Mouse (Mus musculus) myocyte (in vitro differentiated cells): ENCODE measurements around the gene Bmp2. TPM values are rescaled to one million over a fixed set of nuclear protein-coding genes. Genes with fewer than 3 reads are reported as not detected.

Experiments
- H3K27me3 ChIP-seq: one replicate; pipeline ENCODE4 v1.6.1; 2011; ENCODE audit not compliant: control insufficient read depth, insufficient read depth, insufficient read length
- H3K36me3 ChIP-seq: one replicate; pipeline ENCODE4 v1.6.1; 2011; ENCODE audit not compliant: control insufficient read depth, insufficient read depth
- H3K4me2 ChIP-seq: one replicate; pipeline ENCODE4 v1.6.1; 2011; ENCODE audit warnings: low read depth, control low read depth
- H3K4me3 ChIP-seq: one replicate; pipeline ENCODE4 v1.5.1; 2011; ENCODE audit warnings: mild to moderate bottlenecking, control low read depth, moderate library complexity
- H3K79me2 ChIP-seq: one replicate; pipeline ENCODE4 v1.6.1; 2011; ENCODE audit not compliant: control insufficient read depth, insufficient read depth
- H3ac ChIP-seq: one replicate; pipeline ENCODE4 v1.6.1; 2011; ENCODE audit not compliant: control insufficient read depth, insufficient read length
- CEBPB ChIP-seq: IDR thresholded peaks from 2 replicates; pipeline ENCODE4 v1.6.1; 2011; ENCODE audit warnings: mild to moderate bottlenecking, moderate library complexity; ENCODE audit not compliant: poor library complexity, insufficient read depth, severe bottlenecking
- E2F4 ChIP-seq: IDR thresholded peaks from one replicate; pipeline ENCODE4 v1.6.1; 2011; ENCODE audit warnings: mild to moderate bottlenecking, control low read depth, moderate library complexity; ENCODE audit not compliant: insufficient read depth
- MAX ChIP-seq: IDR thresholded peaks from one replicate; pipeline ENCODE4 v1.6.1; 2011; ENCODE audit warnings: low read depth, mild to moderate bottlenecking, control low read depth
- MYOD1 ChIP-seq, 3 experiments: IDR thresholded peaks; one replicate each; pipeline ENCODE4 v1.6.1; 2011; ENCODE audit warnings: control low read depth in 2 of 3, low read depth in 2 of 3, mild to moderate bottlenecking in 2 of 3, moderate library complexity in 1 of 3; ENCODE audit not compliant: insufficient read length in 2 of 3, control insufficient read depth in 1 of 3
- MYOG ChIP-seq, 3 experiments: IDR thresholded peaks; one replicate each; pipeline ENCODE4 v1.6.1; 2011; ENCODE audit warnings: control low read depth in 2 of 3, low read depth in 2 of 3, mild to moderate bottlenecking in 2 of 3; ENCODE audit not compliant: insufficient read length in 2 of 3, control insufficient read depth in 1 of 3, insufficient read depth in 1 of 3
- POLR2A ChIP-seq: IDR thresholded peaks from one replicate; pipeline ENCODE4 v1.6.1; 2011; ENCODE audit warnings: low read depth, mild to moderate bottlenecking, control low read depth, moderate library complexity; ENCODE audit not compliant: insufficient read length
- POLR2AphosphoS2 ChIP-seq: IDR thresholded peaks from one replicate; pipeline ENCODE4 v1.6.1; 2011; ENCODE audit warnings: low read depth, control low read depth; ENCODE audit not compliant: insufficient read length
- REST ChIP-seq: IDR thresholded peaks from one replicate; pipeline ENCODE4 v1.6.1; 2011; ENCODE audit warnings: mild to moderate bottlenecking, control low read depth, moderate library complexity; ENCODE audit not compliant: insufficient read depth, insufficient read length
- SRF ChIP-seq: IDR thresholded peaks from one replicate; pipeline ENCODE4 v1.6.1; 2011; ENCODE audit warnings: low read depth; ENCODE audit not compliant: control insufficient read depth, insufficient read length
- TCF12 ChIP-seq: IDR thresholded peaks from one replicate; pipeline ENCODE4 v1.6.1; 2011; ENCODE audit warnings: mild to moderate bottlenecking, control low read depth; ENCODE audit not compliant: poor library complexity, insufficient read depth, severe bottlenecking
- TCF3 ChIP-seq: IDR thresholded peaks from one replicate; pipeline ENCODE4 v1.6.1; 2011; ENCODE audit warnings: low read depth, control low read depth; ENCODE audit not compliant: insufficient read length
- USF1 ChIP-seq: IDR thresholded peaks from one replicate; pipeline ENCODE4 v1.6.1; 2011; ENCODE audit warnings: low read depth, mild to moderate bottlenecking, control low read depth, moderate library complexity
- polyA plus RNA-seq: library from polyadenylated mRNA; unstranded; fragments of >200 nt; fragmentation: generic; extraction: Trizol; gene quantifications from one replicate; pipeline ENCODE4 v1.2.1, GENCODE M21; 2012; ENCODE audit warnings: missing spikeins

The Bmp2 gene
- polyA plus RNA-seq, 1 experiment, result 0.22 TPM

DNA sequence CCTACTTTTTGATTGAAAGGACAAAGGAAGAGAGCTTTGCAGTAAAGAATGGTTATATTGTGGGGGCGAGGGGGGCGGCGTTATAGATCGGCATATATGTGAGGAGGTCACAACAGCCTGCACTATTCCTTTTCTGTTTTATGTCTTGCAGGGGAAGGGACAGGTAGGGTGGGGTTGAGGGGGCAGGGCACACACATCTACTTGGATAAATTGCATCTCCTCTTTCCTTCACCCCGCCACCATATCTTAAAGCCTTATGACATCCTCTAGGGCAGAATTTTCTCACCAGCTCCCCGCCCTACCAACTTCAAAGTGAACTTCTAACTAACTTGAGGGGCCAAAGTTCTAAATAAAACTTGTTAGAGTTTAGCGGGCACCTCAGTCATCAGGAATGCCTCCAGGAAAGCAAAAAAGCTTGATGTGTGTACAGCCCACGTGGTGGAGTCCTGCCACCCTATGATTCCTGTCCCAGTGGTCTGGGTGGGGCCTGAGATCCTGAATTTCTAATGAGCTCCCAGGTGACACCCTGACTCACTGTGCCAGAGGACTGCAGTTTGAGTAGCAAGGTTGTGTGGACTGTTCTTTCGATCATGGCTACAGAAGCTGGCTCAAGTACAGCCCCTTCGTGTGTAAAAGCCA lies 12.4 kb downstream of the Bmp2 start:
- no peaks in the 10 kb centered on the region for H3K79me2 ChIP-seq
- no peak overlapping the region for H3ac ChIP-seq
- H3K36me3 ChIP-seq, result no peaks in the 10 kb centered on the region
- no peak overlapping the region for H3K4me3 ChIP-seq
- H3K27me3 ChIP-seq, result no peaks in the 10 kb centered on the region
- no peak overlapping the region for H3K4me2 ChIP-seq
- no peak for TF ChIP-seq REST
- TF ChIP-seq TCF12, result no peak
- no peak for TF ChIP-seq TCF3
- no peak for TF ChIP-seq CEBPB
- no peak for TF ChIP-seq E2F4
- TF ChIP-seq POLR2AphosphoS2, result no peak
- TF ChIP-seq SRF, result no peak
- no peak for TF ChIP-seq MYOG (IDR thresholded peaks at IDR 0.05; ENCODE audit: control insufficient read depth in 1 of 3, insufficient read depth in 1 of 3, insufficient read length in 2 of 3, low read depth in 2 of 3)
- TF ChIP-seq MYOD1 (IDR thresholded peaks at IDR 0.05; ENCODE audit: control insufficient read depth in 1 of 3, insufficient read length in 2 of 3, low read depth in 2 of 3), result no peak
- TF ChIP-seq USF1, result no peak
- TF ChIP-seq MAX, result no peak
- no peak for TF ChIP-seq POLR2A

DNA sequence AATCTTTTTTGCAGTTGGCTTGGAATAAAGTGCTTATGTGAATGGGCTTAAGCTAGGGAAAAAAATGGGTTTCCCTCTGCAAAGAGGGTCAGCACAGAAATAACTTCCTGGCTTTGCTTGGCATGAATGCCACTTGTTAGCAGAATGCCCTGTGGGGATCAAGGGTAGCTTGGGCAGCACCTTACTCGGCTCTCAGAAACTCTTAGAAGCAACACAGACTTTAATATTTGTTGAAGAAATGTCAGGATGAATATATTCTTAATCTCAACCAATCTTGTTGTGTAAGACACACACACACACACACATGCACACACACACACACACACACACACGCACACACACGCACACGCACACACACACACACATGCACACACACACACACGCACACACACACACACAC lies 13.5 kb downstream of the Bmp2 start:
- Histone ChIP-seq H3K4me3 (no peak overlapping the region), H3K27me3 (no peaks in the 10 kb centered on the region), H3K79me2 (no peaks in the 10 kb centered on the region), H3ac (no peak overlapping the region), H3K4me2 (no peak overlapping the region), H3K36me3 (no peaks in the 10 kb centered on the region)
- no peak for TF ChIP-seq MYOD1 (IDR thresholded peaks at IDR 0.05; ENCODE audit: control insufficient read depth in 1 of 3, insufficient read length in 2 of 3, low read depth in 2 of 3)
- TF ChIP-seq MYOG (IDR thresholded peaks at IDR 0.05; ENCODE audit: control insufficient read depth in 1 of 3, insufficient read depth in 1 of 3, insufficient read length in 2 of 3, low read depth in 2 of 3), result no peak
- no peak for TF ChIP-seq CEBPB

DNA sequence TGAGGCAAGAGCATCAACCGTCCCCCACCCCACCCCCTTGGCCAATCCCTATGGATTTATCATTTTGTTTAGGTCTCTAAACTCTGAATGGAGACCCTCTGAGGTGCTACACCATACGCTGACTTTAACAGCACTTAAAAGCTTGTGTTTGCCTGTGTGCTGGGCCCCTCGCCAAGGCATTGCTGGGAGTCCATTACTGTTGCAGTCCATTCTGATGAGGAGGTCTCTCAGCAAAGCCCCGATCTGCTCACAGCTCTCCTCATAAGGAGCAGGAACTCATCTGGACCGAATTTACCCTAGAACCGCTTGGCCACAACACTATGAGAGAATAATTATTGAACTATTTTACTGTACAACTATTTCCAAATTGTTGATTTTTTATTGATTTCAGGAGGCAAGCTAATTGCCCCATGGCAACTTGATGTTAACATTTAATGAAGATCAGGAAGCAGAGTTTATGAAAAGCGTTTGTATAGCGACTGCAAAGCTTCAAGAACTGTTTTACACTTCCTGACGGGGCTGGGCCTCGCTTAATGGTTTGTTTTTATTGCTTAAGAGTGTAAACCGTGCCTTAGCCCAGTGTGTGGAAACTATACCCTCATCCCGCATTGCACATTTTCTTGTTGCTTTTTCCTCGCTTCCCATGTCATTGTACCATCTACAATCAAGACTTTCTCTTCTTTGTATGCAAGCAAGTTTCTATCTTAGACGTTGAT lies 14.2 kb downstream of the Bmp2 start:
- Histone ChIP-seq H3ac (no peak overlapping the region), H3K36me3 (no peaks in the 10 kb centered on the region), H3K4me3 (no peak overlapping the region), H3K4me2 (no peak overlapping the region), H3K27me3 (no peaks in the 10 kb centered on the region), H3K79me2 (no peaks in the 10 kb centered on the region)
- TF ChIP-seq MYOD1 (IDR thresholded peaks at IDR 0.05; ENCODE audit: control insufficient read depth in 1 of 3, insufficient read length in 2 of 3, low read depth in 2 of 3) (no peak), POLR2AphosphoS2 (no peak), CEBPB (no peak), POLR2A (no peak), E2F4 (no peak), USF1 (no peak), REST (no peak), TCF12 (no peak), MYOG (IDR thresholded peaks at IDR 0.05; ENCODE audit: control insufficient read depth in 1 of 3, insufficient read depth in 1 of 3, insufficient read length in 2 of 3, low read depth in 2 of 3) (no peak), SRF (no peak), MAX (no peak), TCF3 (no peak)

DNA sequence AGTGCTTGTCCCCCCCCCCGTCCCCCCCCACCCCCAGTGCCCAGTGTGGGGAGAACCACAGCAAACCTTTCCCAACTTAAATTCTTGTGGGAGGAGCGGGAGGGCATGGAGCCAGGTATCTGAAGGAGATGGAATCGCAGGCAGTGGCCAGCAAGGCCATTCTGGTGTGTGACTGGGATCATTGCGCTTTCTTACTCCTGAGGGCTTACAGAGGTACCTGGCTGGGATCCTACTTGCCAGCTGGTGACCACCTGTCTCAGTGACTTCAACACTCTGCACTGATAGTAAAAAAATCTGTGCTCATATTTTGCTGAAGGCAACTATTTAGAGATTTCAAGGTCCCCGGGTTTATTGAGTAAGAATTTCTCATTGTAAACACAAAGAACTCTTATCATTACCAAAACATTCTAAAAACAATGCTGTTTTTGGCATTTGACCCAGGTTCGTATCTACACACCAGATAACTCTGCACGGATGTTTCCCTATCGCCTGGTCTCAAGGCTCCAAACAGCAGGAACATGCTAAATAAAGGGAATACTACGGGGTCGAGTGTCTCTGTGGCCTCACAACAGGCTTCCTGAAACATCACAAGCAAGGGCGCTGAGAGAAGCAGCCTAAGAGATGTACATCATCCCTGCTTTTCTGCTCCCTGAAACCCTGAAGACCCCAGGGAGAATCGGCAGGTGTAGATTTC lies 39.8 kb downstream of the Bmp2 start:
- Histone ChIP-seq H3ac (no peak overlapping the region), H3K4me2 (no peak overlapping the region), H3K4me3 (no peak overlapping the region), H3K36me3 (no peaks in the 10 kb centered on the region), H3K79me2 (no peaks in the 10 kb centered on the region), H3K27me3 (no peaks in the 10 kb centered on the region)
- TF ChIP-seq USF1 (no peak), POLR2A (no peak), TCF3 (no peak), REST (no peak), MYOD1 (IDR thresholded peaks at IDR 0.05; ENCODE audit: control insufficient read depth in 1 of 3, insufficient read length in 2 of 3, low read depth in 2 of 3) (no peak), MAX (no peak), POLR2AphosphoS2 (no peak), E2F4 (no peak), SRF (no peak), CEBPB (no peak)
